ENCODE assay signal across 23 mouse cellular contexts in genomic region chr6:22716864-22717557, GRCm38 (mm10).
DNase-seq lines count a peak whose midpoint lies in the region; ATAC-seq and TF ChIP-seq lines count a peak whose summit lies in the region.
"Had no signal": no experiment of that assay in that cellular context is flagged by ENCODE, and none has a peak within 500 bp of the region (broad histone marks: within the 10 kb centered on the region; RNA-seq: fewer than 3 reads in every experiment).

No protein-coding gene starts in this region.

- H3K27me3 ChIP-seq in lung, embryonic 14.5 days (ENCODE audit: insufficient read depth, low read length) = no peaks in the 10 kb centered on the region
- H3K27me3 ChIP-seq in forebrain, embryonic 16.5 days (replicated peaks; ENCODE audit: control insufficient read depth, insufficient read depth, low read length) = no peaks in the 10 kb centered on the region
- H3K27me3 ChIP-seq: kidney, embryonic 15.5 days; limb, embryonic 12.5 days; megakaryocyte, embryonic 14.5 days had no signal

- no peak overlapping the region for H3K4me2 ChIP-seq in lung, embryonic 14.5 days
- H3K4me2 ChIP-seq in forebrain, embryonic 16.5 days (ENCODE audit: low read length) = no peak overlapping the region
- H3K4me2 ChIP-seq: heart, embryonic 11.5 days; kidney, embryonic 15.5 days; limb, embryonic 12.5 days; liver, embryonic 11.5 days had no signal

- no peak overlapping the region for H3K4me3 ChIP-seq in lung, embryonic 14.5 days (ENCODE audit: low read depth, low read length)
- no peak overlapping the region for H3K4me3 ChIP-seq in forebrain, embryonic 16.5 days (replicated peaks; ENCODE audit: low read length)
- H3K4me3 ChIP-seq: kidney, embryonic 15.5 days; limb, embryonic 12.5 days; megakaryocyte, embryonic 14.5 days had no signal

- DNase-seq in frontal cortex, postnatal 14 days (ENCODE audit: low spot score in 2 of 2) = no peak
- peak; percentile 4 for DNase-seq in lung, embryonic 14.5 days
- no peak for DNase-seq in lung, postnatal 25 days (ENCODE audit: low spot score)
- peak; percentile 40 for DNase-seq in brain, adult 2 months (ENCODE audit: low read depth, low spot score)
- DNase-seq in adrenal gland, adult (ENCODE audit: inconsistent age in 2 of 2, low spot score in 1 of 2) = no peak
- DNase-seq: adrenal gland, adult 2 months; cerebellum, adult 8-10 months; cerebellum, postnatal 36 days; gastrocnemius, postnatal 14 days; heart, adult 11 months; kidney, adult 11 months; kidney, postnatal 4 days; liver, postnatal 0 days; lung, postnatal 10 days had no signal

- no peak for TF ChIP-seq CTCF in lung, embryonic 14.5 days (IDR thresholded peaks at IDR 0.05; ENCODE audit: low read depth)

- ATAC-seq in frontal cortex, adult (ENCODE audit: low TSS enrichment) = peak; percentile 93
- ATAC-seq in lung, embryonic 14.5 days (ENCODE audit: insufficient read depth) = no peak
- ATAC-seq in forebrain, embryonic 16.5 days = peak; percentile 85
- no peak for ATAC-seq in activated CD4-positive, CD25-positive, alpha-beta regulatory T cell, adult 4 months
- ATAC-seq: liver, postnatal 0 days had no signal

- no peaks in the 10 kb centered on the region for H3K9me3 ChIP-seq in lung, embryonic 14.5 days (ENCODE audit: low read depth, low read length)
- no peaks in the 10 kb centered on the region for H3K9me3 ChIP-seq in forebrain, embryonic 16.5 days (ENCODE audit: control insufficient read depth, low read length)
- H3K9me3 ChIP-seq: kidney, embryonic 15.5 days; limb, embryonic 12.5 days; megakaryocyte, embryonic 14.5 days had no signal

- no peak overlapping the region for H3K9ac ChIP-seq in lung, embryonic 14.5 days
- H3K9ac ChIP-seq in forebrain, embryonic 16.5 days (replicated peaks; ENCODE audit: low read depth, low read length) = no peak overlapping the region
- H3K9ac ChIP-seq: kidney, embryonic 15.5 days; limb, embryonic 12.5 days; liver, postnatal 0 days had no signal

- no peak overlapping the region for H3K27ac ChIP-seq in lung, embryonic 14.5 days (ENCODE audit: low read depth)
- H3K27ac ChIP-seq in forebrain, embryonic 16.5 days (ENCODE audit: low read length) = peak overlapping the region; percentile 24; the same call in 1 of the 2 replicates
- H3K27ac ChIP-seq: kidney, embryonic 15.5 days; limb, embryonic 12.5 days; stomach, postnatal 0 days had no signal

- no peaks in the 10 kb centered on the region for H3K4me1 ChIP-seq in lung, embryonic 14.5 days (ENCODE audit: insufficient read depth)
- peaks cover 12% of the 10 kb centered on the region for H3K4me1 ChIP-seq in forebrain, embryonic 16.5 days (replicated peaks; ENCODE audit: control insufficient read depth, insufficient read depth, low read length)
- H3K4me1 ChIP-seq: kidney, embryonic 15.5 days; limb, embryonic 12.5 days; megakaryocyte, embryonic 14.5 days had no signal

- WGBS in lung, embryonic 14.5 days = 74% methylated on average over 4 of the region's 4 CpGs
- 61% methylated on average over 4 of the region's 4 CpGs for WGBS in forebrain, embryonic 16.5 days

- H3K36me3 ChIP-seq in lung, embryonic 14.5 days (ENCODE audit: insufficient read depth) = no peaks in the 10 kb centered on the region
- H3K36me3 ChIP-seq in forebrain, embryonic 16.5 days (ENCODE audit: control insufficient read depth, insufficient read depth) = no peaks in the 10 kb centered on the region
- H3K36me3 ChIP-seq: kidney, embryonic 15.5 days; limb, embryonic 12.5 days had no signal

Comparison
In these comparisons a context has a peak if more than half of its experiments do, and no peak if none do; other contexts are left out.
1. DNase-seq: peak in lung, embryonic 14.5 days (single experiment) and brain, adult 2 months (single experiment); none in frontal cortex, postnatal 14 days (0 of 2), lung, postnatal 25 days (single experiment) and adrenal gland, adult (0 of 2).
2. ATAC-seq: peak in frontal cortex, adult (single experiment) and forebrain, embryonic 16.5 days (single experiment); none in lung, embryonic 14.5 days (single experiment) and activated CD4-positive, CD25-positive, alpha-beta regulatory T cell, adult 4 months (single experiment).